Mouse (Mus musculus) retina, adult 2 months (tissue): ENCODE measurements around the gene Slc25a19.
A peak's percentile ranks its signal among the peaks of the same experiment; 100 is the strongest.

Source experiments
- DNase-seq: peaks from one replicate; pipeline ENCODE4 v3.0.0-alpha.2; 2012; ENCODE audit warnings: low read depth, low spot score

Slc25a19 gene

DNA sequence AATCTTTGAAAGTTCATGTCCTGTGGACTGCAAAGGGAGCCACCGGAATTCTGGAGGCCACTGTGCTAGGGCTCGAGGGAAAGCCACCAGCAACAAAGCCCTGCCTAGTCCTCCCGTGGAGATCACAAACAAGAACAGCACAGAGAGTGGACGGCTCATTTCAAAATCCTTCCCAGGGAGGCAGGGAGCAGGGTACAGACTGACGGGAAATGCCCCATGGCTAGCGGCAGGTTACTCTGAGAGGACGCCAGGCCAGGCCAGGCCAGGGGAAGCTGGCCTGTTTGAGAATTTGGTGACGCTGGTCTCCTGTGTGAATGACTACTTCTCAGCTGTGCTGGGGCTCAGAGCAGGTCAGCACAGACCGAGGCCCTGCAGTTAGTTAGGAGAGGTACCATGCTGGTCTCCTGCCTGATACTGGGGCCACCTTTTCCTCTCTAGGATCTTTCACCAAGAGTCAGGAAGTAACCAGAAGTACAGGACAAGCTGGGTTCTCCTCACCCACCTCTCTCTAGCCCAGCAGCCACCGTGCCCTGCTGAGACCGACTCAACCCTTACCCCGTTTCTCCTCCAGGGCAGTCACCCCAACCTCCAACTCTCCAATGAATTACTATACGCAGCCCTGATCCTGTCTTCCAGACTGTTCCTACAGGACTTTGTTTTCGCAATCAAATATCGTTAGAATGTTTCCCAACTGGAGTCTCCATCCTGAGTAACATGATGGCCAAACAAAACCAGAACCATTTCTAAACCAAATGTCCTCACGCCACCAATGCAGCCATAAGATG lies 9.2 kb downstream of the Slc25a19 start:
- no peak for DNase-seq

- DNase-seq = no peak
Measured at GRCm38 (mm10) chr11:115618001-115618400, 10.1 kb downstream of the Slc25a19 start.

DNA sequence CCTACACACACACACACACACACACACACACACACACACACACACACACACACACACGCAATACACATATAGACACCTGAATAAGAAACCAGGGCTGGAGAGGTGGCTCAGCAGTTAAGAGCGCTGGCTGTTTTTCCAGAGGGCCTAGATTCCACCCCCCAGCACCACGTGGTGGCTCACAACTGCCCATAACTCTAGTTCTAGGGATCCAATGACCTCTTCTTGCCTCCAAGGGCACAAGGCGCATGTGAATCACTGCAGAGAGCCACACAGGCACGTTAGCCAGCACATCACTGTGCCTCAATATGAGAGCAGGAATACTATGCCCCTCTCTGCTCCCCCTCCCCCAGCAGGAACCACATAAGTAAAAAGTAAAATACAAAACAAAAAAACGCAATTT lies 11.2 kb downstream of the Slc25a19 start:
- DNase-seq = no peak

- no peak for DNase-seq
Measured at GRCm38 (mm10) chr11:115616371-115616770, 11.7 kb downstream of the Slc25a19 start.

DNA sequence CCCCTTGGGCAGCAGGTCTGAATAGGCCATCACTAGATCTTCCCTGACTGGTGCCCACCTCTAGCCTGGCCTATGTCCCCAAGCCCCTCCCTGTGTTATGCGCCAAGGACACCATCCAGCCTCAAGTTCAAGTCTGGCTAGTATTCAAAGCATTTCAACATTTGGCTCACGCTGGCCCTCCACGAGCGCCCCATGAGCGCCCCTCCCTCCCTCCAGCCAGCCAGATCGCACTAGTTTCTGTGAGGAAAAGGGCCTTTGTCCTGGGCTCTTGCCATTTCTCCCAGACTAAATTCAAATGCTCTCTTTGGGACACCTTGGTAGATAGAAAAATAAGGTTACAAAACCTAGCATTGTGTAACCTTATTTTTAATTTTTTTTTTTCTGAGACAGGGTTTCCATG lies 12.2 kb downstream of the Slc25a19 start:
- no peak for DNase-seq

DNA sequence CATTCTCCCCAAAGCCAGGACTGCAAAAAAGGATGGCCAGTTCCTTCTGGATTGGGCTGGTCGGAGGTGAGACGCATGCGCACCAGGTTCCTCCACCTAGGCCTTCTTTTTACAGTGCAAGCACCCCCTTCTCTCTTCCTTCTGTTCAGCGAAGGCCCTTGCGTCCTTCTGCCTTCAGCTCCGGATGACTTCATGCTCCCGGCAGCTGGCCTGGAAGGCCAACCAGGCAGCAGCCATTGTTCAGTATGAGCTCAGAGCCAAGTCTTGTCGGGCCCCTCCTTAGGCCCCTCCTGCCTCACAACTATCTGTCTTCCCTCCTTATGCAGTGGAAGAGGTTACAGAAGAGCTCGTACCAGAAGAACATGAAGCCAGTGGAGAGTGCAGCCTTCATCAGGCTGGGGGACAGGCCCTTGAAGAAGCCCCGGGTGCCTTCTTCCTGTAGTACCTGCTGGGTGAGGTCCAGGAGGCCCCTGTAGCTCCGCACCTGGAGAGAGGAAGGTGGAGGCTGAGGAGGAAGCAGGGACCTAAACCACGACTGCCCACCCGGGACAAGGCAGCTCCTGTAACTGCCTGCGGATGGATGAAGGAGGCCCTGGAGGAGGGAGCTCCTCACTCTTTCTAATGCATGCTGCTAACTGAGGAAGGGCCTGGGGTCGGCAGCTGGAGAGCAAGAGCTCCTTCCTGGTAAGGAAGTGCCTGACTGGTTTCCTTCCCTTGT lies 12.8 kb downstream of the Slc25a19 start:
- no peak for DNase-seq

- DNase-seq = no peak
Measured at GRCm38 (mm10) chr11:115614346-115615107, 13.6 kb downstream of the Slc25a19 start.

DNA sequence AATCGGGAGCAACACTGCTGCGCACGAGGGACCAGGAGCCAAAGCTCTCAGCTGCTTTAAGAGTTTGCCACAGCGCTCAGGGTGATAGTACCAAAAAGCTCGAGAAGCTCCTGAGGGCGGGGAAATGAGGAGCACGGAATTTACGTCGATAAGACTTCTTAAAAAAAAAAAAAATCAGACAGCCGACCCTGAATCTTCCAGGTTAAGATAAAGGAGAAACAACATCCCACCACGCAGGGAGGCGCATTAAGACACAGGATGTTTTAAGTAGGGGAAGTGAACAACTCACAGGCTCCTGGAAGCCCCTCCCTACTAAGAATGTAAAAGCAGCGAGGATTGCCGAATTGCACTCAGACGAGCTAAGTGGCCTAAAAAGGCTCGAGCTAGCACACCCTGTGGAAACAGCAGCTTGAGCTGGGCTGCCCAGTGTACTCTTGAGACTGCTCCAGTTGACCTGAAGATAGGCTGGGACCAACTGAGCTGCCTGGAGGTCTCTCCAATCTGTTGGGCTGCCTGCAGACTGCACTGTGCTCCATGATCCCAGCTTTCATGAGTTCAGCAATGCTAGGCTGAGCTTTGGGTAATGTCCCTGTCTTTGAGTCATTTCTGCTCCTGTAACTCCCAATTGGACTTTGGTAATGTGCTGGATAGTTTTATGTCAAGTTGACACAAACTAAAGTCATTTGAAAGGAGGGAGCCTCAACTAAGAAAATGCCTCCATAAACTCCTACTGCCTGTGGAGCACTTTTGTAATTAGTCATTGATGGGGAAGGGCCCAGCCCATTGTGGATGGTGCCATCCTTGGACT lies 14.8 kb downstream of the Slc25a19 start:
- no peak for DNase-seq

GRCm38 (mm10) chr11:115612410-115613137 lies 15.5 kb downstream of the Slc25a19 start, which contains the start of gene Mif4gd:
Gene Mif4gd, minus strand, starts transcription at chr11:115612969.
- peak; percentile 81 for DNase-seq

GRCm38 (mm10) chr11:115612059-115612409 lies 16.1 kb downstream of the Slc25a19 start:
- DNase-seq = no peak

DNA sequence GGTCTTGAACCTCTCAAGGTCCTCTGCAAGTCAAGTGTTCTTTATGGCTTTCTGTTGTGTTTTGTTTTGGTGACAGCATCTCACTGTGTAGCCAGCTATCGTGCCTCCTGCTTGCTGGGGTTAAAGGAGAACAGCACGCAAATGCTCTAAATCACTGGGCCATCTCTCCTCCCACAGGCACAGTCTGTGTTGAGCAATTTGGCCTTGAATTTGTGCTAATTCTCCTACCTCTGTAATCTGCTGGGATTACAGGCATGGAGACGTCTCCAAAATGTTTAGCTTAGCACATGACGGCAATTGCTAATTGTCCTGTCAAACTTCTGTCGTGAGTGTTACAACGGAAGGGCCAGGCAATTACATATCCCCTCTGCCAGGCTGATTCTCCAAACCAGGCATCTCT lies 16.9 kb downstream of the Slc25a19 start:
- DNase-seq = no peak

GRCm38 (mm10) chr11:115609576-115609975 lies 18.5 kb downstream of the Slc25a19 start:
- DNase-seq = no peak

GRCm38 (mm10) chr11:115608421-115609399 lies 19.4 kb downstream of the Slc25a19 start:
- DNase-seq = no peak

- DNase-seq = no peak
Measured at GRCm38 (mm10) chr11:115606733-115607132, 21.4 kb downstream of the Slc25a19 start.

GRCm38 (mm10) chr11:115604304-115604696 lies 23.8 kb downstream of the Slc25a19 start:
- DNase-seq = no peak

DNA sequence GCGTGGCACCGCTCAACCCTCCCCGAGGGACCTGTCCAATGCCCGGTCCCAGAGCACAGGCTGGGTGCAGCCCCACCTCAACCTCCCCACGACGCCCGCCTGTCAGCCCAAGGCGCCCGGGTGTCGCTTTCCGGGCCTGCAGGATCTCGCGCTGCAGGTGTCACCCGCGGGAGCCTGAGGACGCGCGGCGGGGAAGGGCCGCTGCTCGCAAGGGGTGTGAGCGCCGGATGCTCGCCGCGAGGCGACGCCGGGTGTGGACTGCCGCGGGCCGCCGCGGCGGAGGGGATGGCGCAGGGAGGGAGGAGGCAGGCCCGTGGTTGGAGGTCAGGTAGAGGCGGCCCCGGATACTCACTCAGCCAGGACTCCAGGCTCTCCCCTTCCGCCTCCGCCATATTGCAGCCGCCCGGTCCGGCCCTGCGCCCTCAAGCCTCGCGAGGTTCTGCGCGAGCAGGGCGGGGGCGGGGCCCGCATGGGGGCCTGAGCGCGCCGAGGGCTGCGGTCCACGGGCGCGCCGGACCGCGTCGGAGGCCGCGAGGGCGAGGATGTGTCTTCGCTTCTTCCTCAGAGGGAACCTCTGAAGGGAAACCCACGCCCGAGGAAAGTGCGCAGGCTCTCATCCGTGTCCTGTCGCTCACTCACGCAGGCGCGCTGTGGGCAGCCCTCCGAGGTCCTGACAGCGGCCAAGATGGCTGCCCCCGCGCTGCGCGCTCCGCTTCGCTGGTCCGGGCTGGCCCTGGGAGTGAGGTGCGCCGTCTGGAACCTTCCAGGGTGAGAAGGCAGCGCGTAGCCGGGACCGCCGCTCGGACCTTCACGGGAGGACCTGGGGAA lies 24.4 kb downstream of the Slc25a19 start, which contains the start of the genes Mrps7 and Gga3:
TSS of gene Mrps7 (plus strand) at position 450 of the 828 bp plus-strand sequence.
TSS of gene Gga3 (minus strand) at position 576 of the 828 bp plus-strand sequence.
- peak; percentile 81 for DNase-seq

DNA sequence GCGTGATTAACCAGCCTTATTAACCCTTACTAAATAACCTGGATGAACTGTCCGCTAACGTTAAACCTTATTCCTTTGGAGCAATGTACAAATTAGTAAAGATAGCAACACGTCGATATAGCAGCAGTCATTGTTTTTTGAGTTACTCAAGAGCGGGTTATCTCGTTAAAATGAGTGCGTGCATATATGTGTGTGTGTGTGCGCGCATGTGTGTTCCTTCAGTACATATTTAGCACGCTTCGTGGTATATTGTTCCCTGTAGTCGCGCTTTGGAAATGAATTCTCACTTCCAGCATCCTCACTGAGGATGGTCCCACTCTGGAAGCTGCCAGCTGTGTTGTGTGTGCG lies 25.0 kb downstream of the Slc25a19 start:
- DNase-seq = no peak

DNA sequence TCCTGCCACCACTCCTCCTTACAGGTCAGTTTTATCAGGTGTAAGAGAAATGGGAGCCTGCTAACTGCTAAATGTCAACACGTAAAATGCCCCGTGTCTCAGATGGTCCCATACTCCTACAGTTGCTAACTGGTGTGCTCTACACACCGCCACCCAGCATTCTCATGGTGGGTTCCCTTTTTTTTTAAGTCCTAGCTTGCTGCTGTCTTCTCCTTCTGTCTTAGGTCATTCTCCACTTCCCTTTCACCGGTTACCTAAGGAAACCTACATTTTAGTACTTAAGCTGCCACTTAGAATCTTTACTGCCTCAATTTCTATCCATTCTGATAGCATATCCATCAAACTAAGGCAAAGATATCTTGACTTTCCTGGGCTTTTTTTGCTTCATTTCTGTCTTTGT lies 26.9 kb downstream of the Slc25a19 start:
- DNase-seq = no peak

- DNase-seq = no peak
Measured at GRCm38 (mm10) chr11:115600743-115601142, 27.4 kb downstream of the Slc25a19 start.
